ENCODE assay signal across 10 mouse cellular contexts in the genomic region with DNA sequence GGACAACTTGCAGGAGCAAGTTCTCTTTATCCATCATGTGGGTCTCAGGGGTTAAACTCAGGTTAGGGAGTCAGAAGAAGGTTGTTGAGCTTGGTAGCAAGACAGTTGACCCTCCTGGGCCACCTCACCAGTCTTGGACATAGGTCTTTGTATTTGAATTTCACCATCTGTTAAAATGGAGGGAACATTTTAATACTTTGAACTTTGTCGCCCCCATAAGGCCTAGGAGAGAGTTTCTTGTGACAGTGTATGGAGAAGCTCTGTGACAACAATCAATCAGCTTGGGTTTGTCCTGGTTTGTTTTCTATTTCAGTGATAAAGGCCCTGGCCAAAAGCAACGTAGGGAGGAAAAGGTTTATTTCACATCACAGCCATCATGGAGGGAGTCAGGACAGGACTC. TPM values are rescaled to one million over a fixed set of nuclear protein-coding genes. Genes with fewer than 3 reads are reported as not detected.
A peak's percentile ranks its signal among the peaks of the same experiment; 100 is the strongest.
DNase-seq lines count a peak whose midpoint lies in the region; ATAC-seq and TF ChIP-seq lines count a peak whose summit lies in the region.
"Had no signal": no experiment of that assay in that cellular context is flagged by ENCODE, and none has a peak within 500 bp of the region (broad histone marks: within the 10 kb centered on the region; RNA-seq: fewer than 3 reads in every experiment).

No protein-coding gene starts in this region.

- 14% methylated on average over 2 of the region's 2 CpGs for WGBS in heart, postnatal 0 days

- TF ChIP-seq EP300 in heart, postnatal 0 days (IDR thresholded peaks at IDR 0.05; ENCODE audit: low read depth), result no peak

- peak; percentile 56 for TF ChIP-seq CTCF in heart, postnatal 0 days (IDR thresholded peaks at IDR 0.05; ENCODE audit: low read depth)

- intact Hi-C loops in heart, postnatal 25 days (cut with DNase I), result loop anchor here (10.0 kb wide), 1 partner anchor 493 kb away; no protein-coding TSS in a partner anchor

- no peak for ATAC-seq in heart, postnatal 0 days (ENCODE audit: insufficient read depth, low read depth)
- ATAC-seq in granulocyte monocyte progenitor cell, adult 5-6 weeks (replicated peaks; ENCODE audit: poor library complexity, severe bottlenecking), result peak; percentile 44; the same call in 1 of the 2 replicates
- no peak for ATAC-seq in frontal cortex, adult (ENCODE audit: low TSS enrichment)

- no peaks in the 10 kb centered on the region for H3K36me3 ChIP-seq in heart, postnatal 0 days (replicated peaks; ENCODE audit: control insufficient read depth, insufficient read depth, low read length)
- H3K36me3 ChIP-seq: heart, embryonic 13.5 days; liver, embryonic 15.5 days had no signal

- no peak overlapping the region for H3K4me3 ChIP-seq in heart, postnatal 0 days (ENCODE audit: low read depth, low read length)
- H3K4me3 ChIP-seq: heart, embryonic 13.5 days; liver, embryonic 15.5 days had no signal

- no peak overlapping the region for H3K27ac ChIP-seq in heart, postnatal 0 days (ENCODE audit: low read depth)
- H3K27ac ChIP-seq: heart, embryonic 13.5 days; liver, embryonic 15.5 days had no signal

- H3K4me1 ChIP-seq in heart, postnatal 0 days (ENCODE audit: control insufficient read depth, insufficient read depth), result peaks cover 8% of the 10 kb centered on the region

- no peak overlapping the region for H3K9ac ChIP-seq in heart, postnatal 0 days (replicated peaks; ENCODE audit: low read depth, low read length)
- H3K9ac ChIP-seq: heart, embryonic 13.5 days; liver, embryonic 15.5 days had no signal

- H3K4me2 ChIP-seq in heart, postnatal 0 days (ENCODE audit: low read depth, low read length), result no peak overlapping the region
- H3K4me2 ChIP-seq: heart, embryonic 13.5 days; liver, embryonic 15.5 days had no signal

- DNase-seq in heart, postnatal 0 days (ENCODE audit: low spot score), result peak; percentile 65
- DNase-seq in heart, postnatal 25 days (ENCODE audit: low spot score), result no peak
- DNase-seq in thymus, postnatal 25 days, result peak; percentile 40
- no peak for DNase-seq in thymus, postnatal 4 days
- no peak for DNase-seq in Muller cell, postnatal 12 days (ENCODE audit: inconsistent ontology term)
- no peak for DNase-seq in left cerebral cortex, adult 18-20 months (ENCODE audit: low spot score in 2 of 2)

- 0 out of 2 replicates have a peak, but pooled peaks cover 3% of the 10 kb centered on the region for H3K27me3 ChIP-seq in heart, postnatal 0 days (ENCODE audit: control insufficient read depth, insufficient read depth, low read length)

- no peaks in the 10 kb centered on the region for H3K9me3 ChIP-seq in heart, postnatal 0 days (replicated peaks; ENCODE audit: control insufficient read depth, low read length)
- H3K9me3 ChIP-seq: heart, embryonic 13.5 days; liver, embryonic 15.5 days had no signal

RNA-seq across cellular contexts. Expression of gene Zfp580, which starts 4.0 kb away (rescaled TPM):
- total RNA-seq in heart, postnatal 0 days (2014; rRNA removed; ENCODE audit: low replicate concordance), result 15.0 TPM in 1 of 2 replicates, not detected in the other
- 14.7 and 16.6 TPM in 2 replicates for polyA plus RNA-seq in heart, postnatal 0 days (2015; fragmentation: Nextera tagmentation; extraction: Ambion mirVana)
- total RNA-seq in heart, postnatal 25 days (2021), result 1 to 10 TPM; 5.6 to 5.8 TPM
- 1.3 and 7.3 TPM in 2 replicates for total RNA-seq in granulocyte monocyte progenitor cell, adult 5-6 weeks (2014; fragmentation: Nextera tagmentation)
- 1.2 and 1.3 TPM in 2 replicates for total RNA-seq in granulocyte monocyte progenitor cell, adult 5-6 weeks (2017)
- total RNA-seq in left cerebral cortex, adult 18-20 months (2021), result 10 to 100 TPM; 27.8 to 31.0 TPM

RNA-seq across cellular contexts. Expression of gene Zfp784, which starts 9.1 kb away (rescaled TPM):
- total RNA-seq in heart, postnatal 0 days (2014; rRNA removed; ENCODE audit: low replicate concordance), result 7.2 and 8.3 TPM in 2 replicates
- polyA plus RNA-seq in heart, postnatal 0 days (2015; fragmentation: Nextera tagmentation; extraction: Ambion mirVana), result 8.0 and 8.2 TPM in 2 replicates
- total RNA-seq in heart, postnatal 25 days (2021), result 1 to 10 TPM; 5.3 to 6.1 TPM
- 0.28 and 0.54 TPM in 2 replicates for total RNA-seq in granulocyte monocyte progenitor cell, adult 5-6 weeks (2014; fragmentation: Nextera tagmentation)
- 0.98 and 1.1 TPM in 2 replicates for total RNA-seq in granulocyte monocyte progenitor cell, adult 5-6 weeks (2017)
- 1 to 10 TPM; 4.4 to 4.8 TPM for total RNA-seq in left cerebral cortex, adult 18-20 months (2021)

RNA-seq across cellular contexts. Expression of gene 4632433K11Rik, which starts 13.4 kb away (rescaled TPM):
- 0.99 TPM in 1 of 2 replicates, not detected in the other for total RNA-seq in heart, postnatal 0 days (2014; rRNA removed; ENCODE audit: low replicate concordance)
- polyA plus RNA-seq in heart, postnatal 0 days (2015; fragmentation: Nextera tagmentation; extraction: Ambion mirVana), result not detected in 2 replicates
- not detected for total RNA-seq in heart, postnatal 25 days (2021)
- not detected in 2 replicates for total RNA-seq in granulocyte monocyte progenitor cell, adult 5-6 weeks (2014; fragmentation: Nextera tagmentation)
- 0.57 and 1.2 TPM in 2 replicates for total RNA-seq in granulocyte monocyte progenitor cell, adult 5-6 weeks (2017)
- not detected for total RNA-seq in left cerebral cortex, adult 18-20 months (2021)
- polyA plus RNA-seq: heart, embryonic 13.5 days; liver, embryonic 15.5 days had no signal

RNA-seq across cellular contexts. Expression of gene U2af2, which starts 14.6 kb away (rescaled TPM):
- 95.2 and 99.1 TPM in 2 replicates for total RNA-seq in heart, postnatal 0 days (2014; rRNA removed; ENCODE audit: low replicate concordance)
- polyA plus RNA-seq in heart, postnatal 0 days (2015; fragmentation: Nextera tagmentation; extraction: Ambion mirVana), result 38.0 and 39.3 TPM in 2 replicates
- total RNA-seq in heart, postnatal 25 days (2021), result 10 to 100 TPM; 66.9 to 71.1 TPM
- 204 and 227 TPM in 2 replicates for total RNA-seq in granulocyte monocyte progenitor cell, adult 5-6 weeks (2014; fragmentation: Nextera tagmentation)
- total RNA-seq in granulocyte monocyte progenitor cell, adult 5-6 weeks (2017), result 253 and 265 TPM in 2 replicates
- total RNA-seq in left cerebral cortex, adult 18-20 months (2021), result 100 to 1,000 TPM; 176 to 181 TPM

RNA-seq across cellular contexts. Expression of gene Ccdc106, which starts 27.0 kb away (rescaled TPM):
- total RNA-seq in heart, postnatal 0 days (2014; rRNA removed; ENCODE audit: low replicate concordance), result 1.0 and 2.8 TPM in 2 replicates
- polyA plus RNA-seq in heart, postnatal 0 days (2015; fragmentation: Nextera tagmentation; extraction: Ambion mirVana), result 0.33 and 0.85 TPM in 2 replicates
- under 1 TPM; 0.28 to 0.31 TPM for total RNA-seq in heart, postnatal 25 days (2021)
- 1.8 TPM in 1 of 2 replicates, not detected in the other for total RNA-seq in granulocyte monocyte progenitor cell, adult 5-6 weeks (2014; fragmentation: Nextera tagmentation)
- not detected in 2 replicates for total RNA-seq in granulocyte monocyte progenitor cell, adult 5-6 weeks (2017)
- total RNA-seq in left cerebral cortex, adult 18-20 months (2021), result 10 to 100 TPM; 57.3 to 59.7 TPM

Comparison
In these comparisons a context has a peak if more than half of its experiments do, and no peak if none do; other contexts are left out.
1. DNase-seq: peak in heart, postnatal 0 days (single experiment) and thymus, postnatal 25 days (single experiment); none in heart, postnatal 25 days (single experiment), thymus, postnatal 4 days (single experiment), Muller cell, postnatal 12 days (single experiment) and left cerebral cortex, adult 18-20 months (0 of 2).